Comparison of ENCODE assay signal across 8 mouse cellular contexts in the genomic region with DNA sequence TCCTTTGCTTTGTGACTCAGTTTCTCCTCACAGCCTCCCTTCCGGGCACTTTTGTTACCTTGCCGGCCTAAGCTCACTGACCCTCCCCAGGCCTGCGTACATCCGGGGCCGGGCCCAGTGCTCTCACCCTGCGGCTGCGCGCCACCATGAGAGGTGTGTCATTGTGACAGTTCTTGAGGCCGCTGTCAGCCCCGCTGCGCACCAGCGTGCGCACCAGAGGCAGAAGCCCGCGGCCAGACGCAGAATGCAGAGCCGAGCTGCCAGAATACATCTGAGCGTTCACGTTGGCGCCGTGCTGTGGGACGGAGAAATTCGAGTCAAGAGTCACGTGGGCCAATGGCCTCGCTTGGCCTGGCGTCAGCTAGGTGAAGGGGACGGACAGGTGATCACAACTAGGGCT. TPM values are rescaled to one million over a fixed set of nuclear protein-coding genes. Genes with fewer than 3 reads are reported as not detected.
DNase-seq lines count a peak whose midpoint lies in the region; ATAC-seq lines count a peak whose summit lies in the region.
"Had no signal": no experiment of that assay in that cellular context is flagged by ENCODE, and none has a peak within 500 bp of the region (broad histone marks: within the 10 kb centered on the region; RNA-seq: fewer than 3 reads in every experiment).

No protein-coding gene starts in this region.

- H3K36me3 ChIP-seq in forebrain, embryonic 12.5 days (replicated peaks) = no peaks in the 10 kb centered on the region
- no peaks in the 10 kb centered on the region for H3K36me3 ChIP-seq in midbrain, embryonic 16.5 days (ENCODE audit: control insufficient read depth, insufficient read depth, low read length)
- H3K36me3 ChIP-seq: liver, embryonic 15.5 days had no signal

- no peaks in the 10 kb centered on the region for H3K9me3 ChIP-seq in forebrain, embryonic 12.5 days
- no peaks in the 10 kb centered on the region for H3K9me3 ChIP-seq in midbrain, embryonic 16.5 days (replicated peaks; ENCODE audit: control insufficient read depth, low read length, poor library complexity, severe bottlenecking)
- H3K9me3 ChIP-seq: liver, embryonic 15.5 days had no signal

- no peak overlapping the region for H3K27ac ChIP-seq in forebrain, embryonic 12.5 days
- no peak overlapping the region for H3K27ac ChIP-seq in midbrain, embryonic 16.5 days (ENCODE audit: low read length)
- H3K27ac ChIP-seq: liver, embryonic 15.5 days had no signal

- peaks cover 71% of the 10 kb centered on the region for H3K27me3 ChIP-seq in forebrain, embryonic 12.5 days
- H3K27me3 ChIP-seq in midbrain, embryonic 16.5 days (ENCODE audit: control insufficient read depth, insufficient read depth, low read depth, low read length) = peaks cover 28% of the 10 kb centered on the region
- H3K27me3 ChIP-seq: liver, embryonic 15.5 days had no signal

- H3K4me2 ChIP-seq in forebrain, embryonic 12.5 days = peak overlapping the region; percentile 43
- peak overlapping the region; percentile 51 for H3K4me2 ChIP-seq in midbrain, embryonic 16.5 days (ENCODE audit: low read length)
- H3K4me2 ChIP-seq: liver, embryonic 15.5 days had no signal

- H3K9ac ChIP-seq in forebrain, embryonic 12.5 days = peak overlapping the region; percentile 40; the same call in 1 of the 2 replicates
- H3K9ac ChIP-seq in midbrain, embryonic 16.5 days (ENCODE audit: low read depth, low read length) = peak overlapping the region; percentile 55; the same call in 1 of the 2 replicates
- H3K9ac ChIP-seq: liver, embryonic 15.5 days had no signal

- intact Hi-C loops in left cerebral cortex, postnatal 4 days (cut with DNase I) = no loop called here

- peak; percentile 38 for DNase-seq in right cerebral cortex, postnatal 14 days
- no peak for DNase-seq in right cerebral cortex, postnatal 25 days
- DNase-seq in kidney, adult 9 months = peak; percentile 46
- no peak for DNase-seq in left cerebral cortex, postnatal 4 days
- DNase-seq in cerebellum, adult 11 months = no peak

- H3K4me3 ChIP-seq in forebrain, embryonic 12.5 days (replicated peaks) = peak overlapping the region; percentile 21
- peak overlapping the region; percentile 30 for H3K4me3 ChIP-seq in midbrain, embryonic 16.5 days (ENCODE audit: low read depth, low read length)
- H3K4me3 ChIP-seq: liver, embryonic 15.5 days had no signal

- peaks cover 14% of the 10 kb centered on the region for H3K4me1 ChIP-seq in forebrain, embryonic 12.5 days
- H3K4me1 ChIP-seq in midbrain, embryonic 16.5 days (ENCODE audit: control insufficient read depth, insufficient read depth, low read length) = peaks cover 7% of the 10 kb centered on the region

- WGBS in forebrain, embryonic 12.5 days = 3% methylated on average over 27 of the region's 27 CpGs
- 1% methylated on average over 27 of the region's 27 CpGs for WGBS in midbrain, embryonic 16.5 days

- 0 out of 2 replicates have a peak, but pooled peaks have one; percentile 23 for ATAC-seq in forebrain, embryonic 12.5 days (ENCODE audit: low FRiP score)
- ATAC-seq in midbrain, embryonic 16.5 days = peak; percentile 84

RNA-seq across cellular contexts. Expression of a gene that starts 12.8 kb away (rescaled TPM):
- polyA plus RNA-seq in forebrain, embryonic 12.5 days (2016; fragmentation: Nextera tagmentation; extraction: Ambion mirVana) = 0.47 and 0.56 TPM in 2 replicates
- 0.44 and 0.49 TPM in 2 replicates for polyA plus RNA-seq in midbrain, embryonic 16.5 days (2015; fragmentation: Nextera tagmentation; extraction: Ambion mirVana)
- under 1 TPM in 1 of 2 experiments, not detected in 1; 0.93 TPM for total RNA-seq in left cerebral cortex, postnatal 4 days (2021)

RNA-seq across cellular contexts. Expression of a gene that starts 13.2 kb away (rescaled TPM):
- 0.62 and 0.96 TPM in 2 replicates for polyA plus RNA-seq in forebrain, embryonic 12.5 days (2016; fragmentation: Nextera tagmentation; extraction: Ambion mirVana)
- 0.65 and 1.0 TPM in 2 replicates for polyA plus RNA-seq in midbrain, embryonic 16.5 days (2015; fragmentation: Nextera tagmentation; extraction: Ambion mirVana)
- 1 to 10 TPM in 1 of 2 experiments, under 1 TPM in 1; 0.76 to 1.3 TPM for total RNA-seq in left cerebral cortex, postnatal 4 days (2021)

RNA-seq across cellular contexts. Expression of a gene that starts 38.6 kb away (rescaled TPM):
- polyA plus RNA-seq in forebrain, embryonic 12.5 days (2016; fragmentation: Nextera tagmentation; extraction: Ambion mirVana) = 8.9 and 10.9 TPM in 2 replicates
- polyA plus RNA-seq in midbrain, embryonic 16.5 days (2015; fragmentation: Nextera tagmentation; extraction: Ambion mirVana) = 10.5 and 14.0 TPM in 2 replicates
- 1 to 10 TPM; 6.8 to 7.4 TPM for total RNA-seq in left cerebral cortex, postnatal 4 days (2021)

RNA-seq across cellular contexts. Expression of a gene that starts 42.4 kb away (rescaled TPM):
- 0.65 and 1.3 TPM in 2 replicates for polyA plus RNA-seq in forebrain, embryonic 12.5 days (2016; fragmentation: Nextera tagmentation; extraction: Ambion mirVana)
- polyA plus RNA-seq in midbrain, embryonic 16.5 days (2015; fragmentation: Nextera tagmentation; extraction: Ambion mirVana) = 21.3 and 23.9 TPM in 2 replicates
- total RNA-seq in left cerebral cortex, postnatal 4 days (2021) = 10 to 100 TPM; 14.8 to 15.9 TPM
- polyA plus RNA-seq: liver, embryonic 15.5 days had no signal

RNA-seq across cellular contexts. Expression of a gene that starts 51.7 kb away (rescaled TPM):
- not detected in 2 replicates for polyA plus RNA-seq in forebrain, embryonic 12.5 days (2016; fragmentation: Nextera tagmentation; extraction: Ambion mirVana)
- polyA plus RNA-seq in midbrain, embryonic 16.5 days (2015; fragmentation: Nextera tagmentation; extraction: Ambion mirVana) = 1.6 and 1.8 TPM in 2 replicates
- not detected for total RNA-seq in left cerebral cortex, postnatal 4 days (2021)
- polyA plus RNA-seq: liver, embryonic 15.5 days had no signal

Comparison
In these comparisons a context has a peak if more than half of its experiments do, and no peak if none do; other contexts are left out.
1. DNase-seq: peak in right cerebral cortex, postnatal 14 days (single experiment) and kidney, adult 9 months (single experiment); none in right cerebral cortex, postnatal 25 days (single experiment), left cerebral cortex, postnatal 4 days (single experiment) and cerebellum, adult 11 months (single experiment).